ENCODE assay signal across 12 mouse cellular contexts in the genomic region with DNA sequence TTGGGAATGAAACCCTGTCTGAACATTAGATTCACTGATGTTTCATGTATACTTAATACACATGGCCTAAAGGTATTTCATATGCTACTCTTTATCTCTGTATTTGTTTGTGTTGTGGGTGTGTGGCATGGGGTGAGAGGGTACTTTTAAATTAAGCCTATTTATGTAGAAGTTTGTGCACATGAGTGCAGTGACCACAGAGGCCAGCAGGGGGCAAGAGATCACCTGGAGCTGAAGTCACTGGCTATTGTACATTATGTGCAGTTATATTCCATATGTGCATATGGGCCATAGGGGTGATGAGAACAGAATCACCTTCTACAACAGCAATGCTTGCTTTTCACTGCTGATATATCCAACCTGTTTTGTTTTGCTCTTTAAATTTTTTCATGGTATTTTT. TPM values are rescaled to one million over a fixed set of nuclear protein-coding genes. Genes with fewer than 3 reads are reported as not detected.
DNase-seq lines count a peak whose midpoint lies in the region; ATAC-seq and TF ChIP-seq lines count a peak whose summit lies in the region.
"Had no signal": no experiment of that assay in that cellular context is flagged by ENCODE, and none has a peak within 500 bp of the region (broad histone marks: within the 10 kb centered on the region; RNA-seq: fewer than 3 reads in every experiment).

No protein-coding gene starts in this region.

- H3K4me1 ChIP-seq in kidney, postnatal 0 days (replicated peaks; ENCODE audit: insufficient read depth, low read length): no peaks in the 10 kb centered on the region
- no peaks in the 10 kb centered on the region for H3K4me1 ChIP-seq in ES-E14 (ENCODE audit: control insufficient read depth in 2 of 2, insufficient read depth in 2 of 2, low read length in 2 of 2, poor library complexity in 1 of 2)
- H3K4me1 ChIP-seq in liver, embryonic 14.5 days (replicated peaks; ENCODE audit: control insufficient read depth in 2 of 2, insufficient read depth in 2 of 2, low read length in 1 of 2): no peaks in the 10 kb centered on the region
- H3K4me1 ChIP-seq: embryonic facial prominence, embryonic 15.5 days; heart, embryonic 13.5 days had no signal

- no peaks in the 10 kb centered on the region for H3K36me3 ChIP-seq in kidney, postnatal 0 days (ENCODE audit: insufficient read depth, low read length)
- no peaks in the 10 kb centered on the region for H3K36me3 ChIP-seq in ES-E14 (ENCODE audit: control insufficient read depth, insufficient read depth, low read length, poor library complexity, severe bottlenecking)
- H3K36me3 ChIP-seq in liver, embryonic 14.5 days (replicated peaks; ENCODE audit: control insufficient read depth, insufficient read depth, low read depth): no peaks in the 10 kb centered on the region
- H3K36me3 ChIP-seq: embryonic facial prominence, embryonic 15.5 days; heart, embryonic 13.5 days had no signal

- no peak overlapping the region for H3K4me3 ChIP-seq in kidney, postnatal 0 days (replicated peaks; ENCODE audit: low read depth, low read length)
- no peak overlapping the region for H3K4me3 ChIP-seq in ES-E14 (ENCODE audit: insufficient read depth in 1 of 2, low read depth in 1 of 2, low read length in 2 of 2, poor library complexity in 1 of 2, severe bottlenecking in 1 of 2)
- no peak overlapping the region for H3K4me3 ChIP-seq in liver, embryonic 14.5 days (ENCODE audit: insufficient read depth in 1 of 2, low read depth in 2 of 2, low read length in 2 of 2)
- H3K4me3 ChIP-seq: embryonic facial prominence, embryonic 15.5 days; heart, embryonic 13.5 days had no signal

- ATAC-seq in kidney, postnatal 0 days (replicated peaks; ENCODE audit: low FRiP score, low read depth): no peak
- ATAC-seq in liver, embryonic 14.5 days (ENCODE audit: insufficient read depth): no peak
- ATAC-seq in activated CD4-positive, CD25-positive, alpha-beta regulatory T cell, adult 4 months: no peak

- H3K9me3 ChIP-seq in kidney, postnatal 0 days (replicated peaks; ENCODE audit: low read length): no peaks in the 10 kb centered on the region
- H3K9me3 ChIP-seq in ES-E14 (ENCODE audit: control insufficient read depth, insufficient read depth, low read depth, low read length): no peaks in the 10 kb centered on the region
- H3K9me3 ChIP-seq in liver, embryonic 14.5 days (ENCODE audit: control insufficient read depth, low read length): no peaks in the 10 kb centered on the region
- H3K9me3 ChIP-seq: embryonic facial prominence, embryonic 15.5 days had no signal

- no peak for TF ChIP-seq EP300 in liver, embryonic 14.5 days (IDR thresholded peaks at IDR 0.05; ENCODE audit: low read depth)

- intact Hi-C loops in heart, postnatal 36 days (cut with DNase I): no loop called here

- in situ Hi-C loops in ES-E14 (cut with MboI; ENCODE audit: low sequenced_read_pairs in 2 of 2, unreplicated experiment in 2 of 2): no loop called here

- no peak overlapping the region for H3K9ac ChIP-seq in kidney, postnatal 0 days (ENCODE audit: low read depth, low read length)
- no peak overlapping the region for H3K9ac ChIP-seq in ES-E14 (ENCODE audit: insufficient read depth, low read depth, low read length, poor library complexity, severe bottlenecking)
- no peak overlapping the region for H3K9ac ChIP-seq in liver, embryonic 14.5 days (replicated peaks)
- H3K9ac ChIP-seq: embryonic facial prominence, embryonic 15.5 days; heart, embryonic 13.5 days had no signal

- peak; percentile 42 for TF ChIP-seq CTCF in kidney, postnatal 0 days (IDR thresholded peaks at IDR 0.05; ENCODE audit: low read depth)
- TF ChIP-seq CTCF in liver, embryonic 14.5 days (IDR thresholded peaks at IDR 0.05; ENCODE audit: low read depth): peak; percentile 67

- H3K27me3 ChIP-seq in kidney, postnatal 0 days (ENCODE audit: insufficient read depth, low read length): no peaks in the 10 kb centered on the region
- no peaks in the 10 kb centered on the region for H3K27me3 ChIP-seq in liver, embryonic 14.5 days (ENCODE audit: control insufficient read depth, insufficient read depth, low read length)
- H3K27me3 ChIP-seq: embryonic facial prominence, embryonic 15.5 days; heart, embryonic 13.5 days had no signal

- H3K4me2 ChIP-seq in kidney, postnatal 0 days (ENCODE audit: low read length): no peak overlapping the region
- H3K4me2 ChIP-seq in liver, embryonic 14.5 days (ENCODE audit: low read depth): no peak overlapping the region
- H3K4me2 ChIP-seq: embryonic facial prominence, embryonic 15.5 days; heart, embryonic 13.5 days had no signal

- no peak for DNase-seq in kidney, postnatal 0 days (ENCODE audit: low spot score)
- no peak for DNase-seq in kidney, adult 18-20 months
- DNase-seq in 416B (ENCODE audit: low read depth) (peak; percentile 24), ES-E14 (ENCODE audit: low read depth, low spot score) (no peak)
- no peak for DNase-seq in liver, embryonic 14.5 days (ENCODE audit: low read depth in 3 of 3, low spot score in 3 of 3)
- DNase-seq in adrenal gland, adult 2 months: no peak
- DNase-seq in heart, postnatal 36 days: no peak
- DNase-seq: cerebellum, adult 9-11 months; layer of hippocampus, postnatal 36 days had no signal

- H3K27ac ChIP-seq in kidney, postnatal 0 days: no peak overlapping the region
- no peak overlapping the region for H3K27ac ChIP-seq in ES-E14 (ENCODE audit: insufficient read depth, low read depth, low read length, poor library complexity, severe bottlenecking)
- H3K27ac ChIP-seq in liver, embryonic 14.5 days: no peak overlapping the region
- H3K27ac ChIP-seq: embryonic facial prominence, embryonic 15.5 days; heart, embryonic 13.5 days had no signal

TF ChIP-seq in ES-E14, 5 proteins besides CTCF, POLR2A, EP300 and RAD21:
- TF ChIP-seq CHD2 (IDR thresholded peaks at IDR 0.05; ENCODE audit: low read depth, low read length) (no peak), ZC3H11A (IDR thresholded peaks at IDR 0.05; ENCODE audit: borderline replicate concordance, low read depth, low read length) (0 out of 2 replicates have a peak, but pooled peaks have one; percentile 15), HCFC1 (IDR thresholded peaks at IDR 0.05; ENCODE audit: borderline replicate concordance, insufficient read depth, low read length) (no peak), MAFK (IDR thresholded peaks at IDR 0.05; ENCODE audit: insufficient read depth, low read depth, low read length) (no peak), ZNF384 (IDR thresholded peaks at IDR 0.05; ENCODE audit: low read depth, low read length) (no peak)
TF ChIP-seq in ES-E14: peak in this region for 1.

RNA-seq across cellular contexts. Expression of a gene that starts 17.1 kb away (rescaled TPM):
- polyA plus RNA-seq in kidney, postnatal 0 days (2015; fragmentation: Nextera tagmentation; extraction: Ambion mirVana): 9.6 and 10.6 TPM in 2 replicates
- 34.7 and 40.9 TPM in 2 replicates for total RNA-seq in ES-E14 (2012; rRNA removed)
- 3.4 and 3.6 TPM in 2 replicates for polyA plus RNA-seq in liver, embryonic 14.5 days (2012; rRNA removed)
- 2.0 and 2.5 TPM in 2 replicates for polyA plus RNA-seq in liver, embryonic 14.5 days (2014; fragmentation: Nextera tagmentation; extraction: Ambion mirVana)
- total RNA-seq in adrenal gland, adult 2 months (2021): 10 to 100 TPM; 28.1 to 36.1 TPM
- 43.2 and 48.4 TPM in 2 replicates for polyA plus RNA-seq in adrenal gland, adult 2 months (2012; rRNA removed)
- 10 to 100 TPM; 23.2 to 30.6 TPM for polyA plus RNA-seq in activated CD4-positive, CD25-positive, alpha-beta regulatory T cell, adult 4 months (2017; shearing (Covaris generic))
- 10 to 100 TPM; 18.7 to 20.4 TPM for total RNA-seq in heart, postnatal 36 days (2021)

RNA-seq across cellular contexts. Expression of a gene that starts 22.5 kb away (rescaled TPM):
- 0.05 and 0.24 TPM in 2 replicates for polyA plus RNA-seq in kidney, postnatal 0 days (2015; fragmentation: Nextera tagmentation; extraction: Ambion mirVana)
- 0.18 and 0.69 TPM in 2 replicates for total RNA-seq in ES-E14 (2012; rRNA removed)
- polyA plus RNA-seq in liver, embryonic 14.5 days (2012; rRNA removed): 0.31 and 0.33 TPM in 2 replicates
- 0.36 and 0.85 TPM in 2 replicates for polyA plus RNA-seq in liver, embryonic 14.5 days (2014; fragmentation: Nextera tagmentation; extraction: Ambion mirVana)
- total RNA-seq in adrenal gland, adult 2 months (2021): under 1 TPM; 0.66 TPM
- 0.11 TPM in 1 of 2 replicates, not detected in the other for polyA plus RNA-seq in adrenal gland, adult 2 months (2012; rRNA removed)
- 10 to 100 TPM; 33.8 to 34.2 TPM for polyA plus RNA-seq in activated CD4-positive, CD25-positive, alpha-beta regulatory T cell, adult 4 months (2017; shearing (Covaris generic))
- under 1 TPM; 0.30 to 0.53 TPM for total RNA-seq in heart, postnatal 36 days (2021)
- polyA plus RNA-seq: heart, embryonic 13.5 days had no signal

Comparison
In these comparisons a context has a peak if more than half of its experiments do, and no peak if none do; other contexts are left out.
1. RNA of a gene that starts 22.5 kb away (polyA plus RNA-seq): 33.8 to 34.2 TPM in activated CD4-positive, CD25-positive, alpha-beta regulatory T cell, adult 4 months; 0.31 to 0.85 TPM in liver, embryonic 14.5 days, 0.05 to 0.24 TPM in kidney, postnatal 0 days and 0.11 TPM in adrenal gland, adult 2 months; every median in the first group is over 10 times any median in the second.